Mouse (Mus musculus): ENCODE results near the gene Snap23. TPM values are rescaled to one million over a fixed set of nuclear protein-coding genes. Genes with fewer than 3 reads are reported as not detected.
A peak's percentile ranks its signal among the peaks of the same experiment; 100 is the strongest.

Gene Snap23
- 22.6 and 22.7 TPM in 2 replicates for polyA plus RNA-seq (2015; fragmentation: Nextera tagmentation; extraction: Ambion mirVana)

GRCm38 (mm10) chr2:120566886-120567797 is at the start of gene Snap23:
Gene Snap23, plus strand, starts transcription at chr2:120567671.
- H3K9me3 ChIP-seq (ENCODE audit: control insufficient read depth, low read length), result no peaks in the 10 kb centered on the region
- H3K27ac ChIP-seq (replicated peaks), result peak within 1 kb of the TSS; percentile 92
- H3K9ac ChIP-seq (ENCODE audit: low read length), result peak within 1 kb of the TSS; percentile 75
- DNase-seq (ENCODE audit: low spot score) (peak; percentile 95), ATAC-seq (ENCODE audit: low FRiP score, low TSS enrichment) (peak; percentile 97)
- WGBS, result under 1% methylated on average over 42 of the region's 42 CpGs
- H3K4me1 ChIP-seq (replicated peaks; ENCODE audit: control insufficient read depth, insufficient read depth), result no peaks in the 10 kb centered on the region
- TF ChIP-seq CTCF (IDR thresholded peaks at IDR 0.05; ENCODE audit: low read depth), result no peak
- no peak for TF ChIP-seq EP300 (optimal IDR thresholded peaks at IDR 0.05)
- H3K36me3 ChIP-seq (ENCODE audit: control insufficient read depth, insufficient read depth, low read length), result no peaks in the 10 kb centered on the region
- H3K4me3 ChIP-seq (ENCODE audit: low read depth, low read length), result peak within 1 kb of the TSS; percentile 70
- no peaks in the 10 kb centered on the region for H3K27me3 ChIP-seq (ENCODE audit: control insufficient read depth, insufficient read depth, low read length)
- peak within 1 kb of the TSS; percentile 69 for H3K4me2 ChIP-seq (replicated peaks; ENCODE audit: low read depth)

DNA sequence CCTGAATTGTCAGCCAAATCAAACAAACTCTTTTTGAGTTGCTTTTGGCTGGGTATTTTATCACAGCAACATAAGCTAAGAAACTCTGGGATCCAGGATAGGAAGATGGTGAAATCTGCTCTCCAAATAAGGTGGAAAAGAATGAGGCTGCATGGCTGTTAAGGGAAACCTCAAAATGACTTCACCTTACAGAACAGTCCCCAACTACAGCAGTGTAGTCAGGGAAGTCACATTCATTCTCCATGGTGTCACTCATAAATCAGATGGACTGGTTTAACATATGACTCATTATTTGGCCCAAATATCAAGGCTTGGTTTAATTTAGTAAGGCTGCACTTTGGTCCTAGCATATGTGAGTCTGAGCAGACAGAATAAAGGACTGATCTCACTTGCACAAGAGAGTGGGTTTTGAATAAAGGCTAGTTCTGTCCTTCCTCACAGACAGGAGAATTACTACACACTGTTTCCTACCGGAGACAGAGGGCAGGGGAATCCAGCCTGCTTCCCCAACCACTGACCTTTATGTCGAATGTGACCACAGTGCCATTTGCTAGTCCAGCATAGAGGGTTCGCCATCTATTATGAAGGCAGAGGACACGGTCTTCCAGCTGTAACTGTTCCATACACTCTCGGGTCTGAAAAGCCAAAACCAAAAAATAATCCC is 48.8 kb upstream of the Snap23 start:
- Histone ChIP-seq H3K27me3 (ENCODE audit: control insufficient read depth, insufficient read depth, low read length) (no peaks in the 10 kb centered on the region), H3K9ac (ENCODE audit: low read length) (no peak overlapping the region), H3K4me3 (ENCODE audit: low read depth, low read length) (no peak overlapping the region), H3K4me1 (replicated peaks; ENCODE audit: control insufficient read depth, insufficient read depth) (no peaks in the 10 kb centered on the region), H3K27ac (replicated peaks) (no peak overlapping the region), H3K9me3 (ENCODE audit: control insufficient read depth, low read length) (no peaks in the 10 kb centered on the region), H3K4me2 (replicated peaks; ENCODE audit: low read depth) (no peak overlapping the region), H3K36me3 (ENCODE audit: control insufficient read depth, insufficient read depth, low read length) (peaks cover 25% of the 10 kb centered on the region)
- 81% methylated on average over 5 of the region's 5 CpGs for WGBS
- TF ChIP-seq CTCF (IDR thresholded peaks at IDR 0.05; ENCODE audit: low read depth), result no peak
- TF ChIP-seq EP300 (optimal IDR thresholded peaks at IDR 0.05), result no peak
- no peak for ATAC-seq (ENCODE audit: low FRiP score, low TSS enrichment)
- no peak for DNase-seq (ENCODE audit: low spot score)

- peaks cover 31% of the 10 kb centered on the region for H3K36me3 ChIP-seq (ENCODE audit: control insufficient read depth, insufficient read depth, low read length)
- no peak overlapping the region for H3K4me3 ChIP-seq (ENCODE audit: low read depth, low read length)
- no peak overlapping the region for H3K27ac ChIP-seq (replicated peaks)
- no peak overlapping the region for H3K9ac ChIP-seq (ENCODE audit: low read length)
- no peak for ATAC-seq (ENCODE audit: low FRiP score, low TSS enrichment)
- H3K27me3 ChIP-seq (ENCODE audit: control insufficient read depth, insufficient read depth, low read length), result no peaks in the 10 kb centered on the region
- 84% methylated on average over 5 of the region's 5 CpGs for WGBS
- no peak overlapping the region for H3K4me2 ChIP-seq (replicated peaks; ENCODE audit: low read depth)
- H3K9me3 ChIP-seq (ENCODE audit: control insufficient read depth, low read length), result no peaks in the 10 kb centered on the region
- no peak for DNase-seq (ENCODE audit: low spot score)
- TF ChIP-seq CTCF (IDR thresholded peaks at IDR 0.05; ENCODE audit: low read depth) (no peak), EP300 (optimal IDR thresholded peaks at IDR 0.05) (no peak)
- H3K4me1 ChIP-seq (replicated peaks; ENCODE audit: control insufficient read depth, insufficient read depth), result no peaks in the 10 kb centered on the region
These were observed 40.7 kb upstream of the Snap23 start for GRCm38 (mm10) chr2:120526771-120527170.

DNA sequence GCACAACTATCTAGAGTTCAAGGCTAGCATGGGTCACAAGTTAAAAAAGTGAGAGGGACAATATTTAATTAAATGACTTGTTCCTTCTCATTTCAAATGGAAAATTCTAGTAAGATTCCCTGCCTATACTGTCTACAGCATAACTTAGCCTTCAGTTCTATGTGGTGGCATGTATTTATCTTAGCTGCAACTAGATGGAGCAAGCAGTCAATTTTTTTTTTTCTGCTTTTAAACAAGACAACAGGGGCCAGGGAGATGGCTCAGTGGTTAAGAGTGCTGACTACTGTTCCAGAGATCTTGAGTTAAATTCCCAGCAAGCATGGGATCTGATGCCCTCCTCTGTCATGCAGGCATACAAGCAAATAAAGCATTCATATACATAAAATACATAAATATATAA is 37.9 kb upstream of the Snap23 start:
- H3K4me1 ChIP-seq (replicated peaks; ENCODE audit: control insufficient read depth, insufficient read depth), result no peaks in the 10 kb centered on the region
- no peak overlapping the region for H3K27ac ChIP-seq (replicated peaks)
- DNase-seq (ENCODE audit: low spot score), result no peak
- H3K27me3 ChIP-seq (ENCODE audit: control insufficient read depth, insufficient read depth, low read length), result no peaks in the 10 kb centered on the region
- no peak overlapping the region for H3K4me3 ChIP-seq (ENCODE audit: low read depth, low read length)
- no peak overlapping the region for H3K4me2 ChIP-seq (replicated peaks; ENCODE audit: low read depth)
- no peaks in the 10 kb centered on the region for H3K9me3 ChIP-seq (ENCODE audit: control insufficient read depth, low read length)
- ATAC-seq (ENCODE audit: low FRiP score, low TSS enrichment), result no peak
- H3K36me3 ChIP-seq (ENCODE audit: control insufficient read depth, insufficient read depth, low read length), result peaks cover 21% of the 10 kb centered on the region
- peak; percentile 58 for TF ChIP-seq CTCF (IDR thresholded peaks at IDR 0.05; ENCODE audit: low read depth)
- TF ChIP-seq EP300 (optimal IDR thresholded peaks at IDR 0.05), result no peak
- no peak overlapping the region for H3K9ac ChIP-seq (ENCODE audit: low read length)

- no peaks in the 10 kb centered on the region for H3K9me3 ChIP-seq (ENCODE audit: control insufficient read depth, low read length)
- 91% methylated on average over 4 of the region's 4 CpGs for WGBS
- no peak for DNase-seq (ENCODE audit: low spot score)
- no peak for TF ChIP-seq EP300 (optimal IDR thresholded peaks at IDR 0.05)
- TF ChIP-seq CTCF (IDR thresholded peaks at IDR 0.05; ENCODE audit: low read depth), result no peak
- H3K27ac ChIP-seq (replicated peaks), result no peak overlapping the region
- H3K4me2 ChIP-seq (replicated peaks; ENCODE audit: low read depth), result no peak overlapping the region
- H3K36me3 ChIP-seq (ENCODE audit: control insufficient read depth, insufficient read depth, low read length), result peaks cover 21% of the 10 kb centered on the region
- no peak overlapping the region for H3K4me3 ChIP-seq (ENCODE audit: low read depth, low read length)
- H3K27me3 ChIP-seq (ENCODE audit: control insufficient read depth, insufficient read depth, low read length), result no peaks in the 10 kb centered on the region
- no peaks in the 10 kb centered on the region for H3K4me1 ChIP-seq (replicated peaks; ENCODE audit: control insufficient read depth, insufficient read depth)
- no peak for ATAC-seq (ENCODE audit: low FRiP score, low TSS enrichment)
- H3K9ac ChIP-seq (ENCODE audit: low read length), result no peak overlapping the region
These were observed 36.2 kb upstream of the Snap23 start for GRCm38 (mm10) chr2:120531223-120531622.
